Mouse (Mus musculus): ENCODE data around the gene Hrk. TPM values are rescaled to one million over a fixed set of nuclear protein-coding genes. Genes with fewer than 3 reads are reported as not detected.

Hrk gene
- polyA plus RNA-seq, 1 experiment from 2014 or later, result 4.1 TPM

GRCm38 (mm10) chr5:118223142-118223757 is 58.8 kb downstream of the Hrk start:
- no peak overlapping the region for H3K27ac ChIP-seq (ENCODE audit: low read length)
- H3K36me3 ChIP-seq (ENCODE audit: control insufficient read depth, insufficient read depth, low read length), result peaks cover 38% of the 10 kb centered on the region
- ATAC-seq, result no peak
- H3K4me3 ChIP-seq (ENCODE audit: low read depth, low read length), result no peak overlapping the region
- WGBS, result 69% methylated on average over 9 of the region's 9 CpGs
- no peaks in the 10 kb centered on the region for H3K27me3 ChIP-seq (ENCODE audit: control insufficient read depth, insufficient read depth, low read depth, low read length)
- no peak overlapping the region for H3K9ac ChIP-seq (ENCODE audit: low read depth, low read length)
- H3K4me1 ChIP-seq (ENCODE audit: control insufficient read depth, insufficient read depth, low read length), result no peaks in the 10 kb centered on the region
- H3K9me3 ChIP-seq (replicated peaks; ENCODE audit: control insufficient read depth, low read length, poor library complexity, severe bottlenecking), result no peaks in the 10 kb centered on the region
- H3K4me2 ChIP-seq (ENCODE audit: low read length), result no peak overlapping the region

GRCm38 (mm10) chr5:118230071-118230611 is 65.7 kb downstream of the Hrk start:
- no peak overlapping the region for H3K4me3 ChIP-seq (ENCODE audit: low read depth, low read length)
- no peak for ATAC-seq
- H3K4me1 ChIP-seq (ENCODE audit: control insufficient read depth, insufficient read depth, low read length), result no peaks in the 10 kb centered on the region
- H3K36me3 ChIP-seq (ENCODE audit: control insufficient read depth, insufficient read depth, low read length), result peaks cover 55% of the 10 kb centered on the region
- H3K27ac ChIP-seq (ENCODE audit: low read length), result no peak overlapping the region
- no peaks in the 10 kb centered on the region for H3K27me3 ChIP-seq (ENCODE audit: control insufficient read depth, insufficient read depth, low read depth, low read length)
- no peak overlapping the region for H3K9ac ChIP-seq (ENCODE audit: low read depth, low read length)
- H3K4me2 ChIP-seq (ENCODE audit: low read length), result no peak overlapping the region
- H3K9me3 ChIP-seq (replicated peaks; ENCODE audit: control insufficient read depth, low read length, poor library complexity, severe bottlenecking), result no peaks in the 10 kb centered on the region
- 99% methylated on average over 13 of the region's 13 CpGs for WGBS

- Histone ChIP-seq H3K27ac (ENCODE audit: low read length) (no peak overlapping the region), H3K9me3 (replicated peaks; ENCODE audit: control insufficient read depth, low read length, poor library complexity, severe bottlenecking) (no peaks in the 10 kb centered on the region), H3K4me1 (ENCODE audit: control insufficient read depth, insufficient read depth, low read length) (no peaks in the 10 kb centered on the region), H3K36me3 (ENCODE audit: control insufficient read depth, insufficient read depth, low read length) (peaks cover 35% of the 10 kb centered on the region), H3K27me3 (ENCODE audit: control insufficient read depth, insufficient read depth, low read depth, low read length) (no peaks in the 10 kb centered on the region), H3K4me3 (ENCODE audit: low read depth, low read length) (no peak overlapping the region), H3K4me2 (ENCODE audit: low read length) (no peak overlapping the region), H3K9ac (ENCODE audit: low read depth, low read length) (no peak overlapping the region)
- ATAC-seq, result no peak
- WGBS, result 85% methylated on average over 12 of the region's 12 CpGs
Observed at GRCm38 (mm10) chr5:118236891-118237290, 72.4 kb downstream of the Hrk start.

Other genes starting within 250 kb of the Hrk start
- 173 and 181 TPM in 2 replicates for gene Fbxo21, start 187.9 kb upstream of the Hrk start, polyA plus RNA-seq (2015; fragmentation: Nextera tagmentation; extraction: Ambion mirVana)
- gene Tesc, start 136.9 kb upstream of the Hrk start, polyA plus RNA-seq (2015; fragmentation: Nextera tagmentation; extraction: Ambion mirVana), result 6.8 and 23.7 TPM in 2 replicates
- 18.4 TPM in 2 replicates for gene Fbxw8, start 9.2 kb upstream of the Hrk start, polyA plus RNA-seq (2015; fragmentation: Nextera tagmentation; extraction: Ambion mirVana)
- 11.5 and 11.9 TPM in 2 replicates for gene Rnft2, start 80.5 kb downstream of the Hrk start, polyA plus RNA-seq (2015; fragmentation: Nextera tagmentation; extraction: Ambion mirVana)
- 18.1 and 18.2 TPM in 2 replicates for gene 2410131K14Rik, start 80.6 kb downstream of the Hrk start, polyA plus RNA-seq (2015; fragmentation: Nextera tagmentation; extraction: Ambion mirVana)